Mouse (Mus musculus) liver, adult (tissue): Measurements from ENCODE around the gene Wdr44.
A peak's percentile ranks its signal among the peaks of the same experiment; 100 is the strongest.

Source experiments
- GATA4 ChIP-seq: IDR thresholded peaks from 2 replicates; pipeline ENCODE4 v1.6.1; 2014; ENCODE audit warnings: mild to moderate bottlenecking, low read length; ENCODE audit not compliant: insufficient replicate concordance

Gene Wdr44

GRCm38 (mm10) chrX:23692722-23693442 lies at the start of gene Wdr44:
Gene Wdr44, plus strand, starts transcription at chrX:23693051.
- TF ChIP-seq GATA4 = peak; percentile 44; the same call in 1 of the 2 replicates

GRCm38 (mm10) chrX:23648371-23648770 lies 44.5 kb upstream of the Wdr44 start:
- no peak for TF ChIP-seq GATA4

GRCm38 (mm10) chrX:23662216-23662615 lies 30.6 kb upstream of the Wdr44 start:
- no peak for TF ChIP-seq GATA4

DNA sequence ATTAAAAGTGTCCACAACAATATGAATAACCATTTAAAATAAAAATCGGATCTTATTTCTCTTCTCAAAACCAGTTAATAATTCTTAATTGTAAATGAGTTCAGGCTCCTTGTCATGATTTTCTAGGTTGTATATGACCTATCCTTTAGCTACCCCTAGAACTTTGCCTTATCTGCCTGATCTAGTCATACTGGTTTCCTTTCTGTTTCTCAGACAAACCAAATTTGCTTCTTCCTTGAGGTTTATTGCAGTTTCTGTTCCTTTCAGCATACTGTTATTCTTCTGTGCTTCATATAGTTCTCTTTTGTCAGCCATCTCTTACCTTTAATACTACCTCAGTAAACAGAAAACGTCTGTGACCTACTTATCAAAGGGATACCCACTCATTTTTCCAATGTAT lies 19.7 kb upstream of the Wdr44 start:
- no peak for TF ChIP-seq GATA4

GRCm38 (mm10) chrX:23675450-23675849 lies 17.4 kb upstream of the Wdr44 start:
- no peak for TF ChIP-seq GATA4

DNA sequence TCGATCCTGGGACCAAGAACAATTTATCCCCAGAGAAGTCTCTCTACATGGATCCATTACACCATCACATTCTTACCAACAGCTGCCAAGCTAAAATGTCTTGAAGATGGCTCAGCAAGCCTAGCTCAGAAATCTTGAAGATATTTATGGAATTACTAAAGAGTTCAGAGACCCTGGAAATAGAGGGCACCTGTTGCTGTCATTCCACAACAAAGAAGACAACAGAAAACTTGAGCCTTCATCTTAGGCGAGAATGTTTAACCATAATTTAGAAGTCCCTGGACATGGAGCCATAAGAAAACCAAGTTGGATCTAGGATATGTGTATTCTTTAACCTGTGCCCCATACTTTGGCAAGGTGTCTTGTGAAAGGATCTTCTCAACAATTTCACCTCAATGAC lies 16.3 kb upstream of the Wdr44 start:
- no peak for TF ChIP-seq GATA4

GRCm38 (mm10) chrX:23677511-23677910 lies 15.3 kb upstream of the Wdr44 start:
- no peak for TF ChIP-seq GATA4

DNA sequence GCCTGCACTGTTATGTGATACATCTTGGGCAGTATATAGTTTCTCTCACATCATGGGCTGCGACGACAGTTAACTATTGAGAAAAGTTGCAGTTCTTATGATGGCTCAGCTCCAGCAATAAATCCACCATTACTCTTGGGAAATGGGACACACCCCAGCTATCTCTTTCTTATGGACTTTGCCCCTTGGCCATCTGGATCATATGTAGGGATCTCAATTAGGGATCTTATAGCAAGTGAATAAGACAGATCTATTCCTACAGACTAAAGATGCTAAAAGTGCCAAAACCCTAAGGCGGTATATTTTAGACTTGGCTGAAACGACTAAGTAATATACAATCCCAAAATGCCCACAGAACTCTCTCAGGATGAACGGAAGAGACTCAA lies 522 bp upstream of the Wdr44 start:
- TF ChIP-seq GATA4 = no peak

- no peak for TF ChIP-seq GATA4
Observed at GRCm38 (mm10) chrX:23693443-23694400, 871 bp downstream of the Wdr44 start.

- no peak for TF ChIP-seq GATA4
Observed at GRCm38 (mm10) chrX:23694588-23694987, 1.7 kb downstream of the Wdr44 start.

DNA sequence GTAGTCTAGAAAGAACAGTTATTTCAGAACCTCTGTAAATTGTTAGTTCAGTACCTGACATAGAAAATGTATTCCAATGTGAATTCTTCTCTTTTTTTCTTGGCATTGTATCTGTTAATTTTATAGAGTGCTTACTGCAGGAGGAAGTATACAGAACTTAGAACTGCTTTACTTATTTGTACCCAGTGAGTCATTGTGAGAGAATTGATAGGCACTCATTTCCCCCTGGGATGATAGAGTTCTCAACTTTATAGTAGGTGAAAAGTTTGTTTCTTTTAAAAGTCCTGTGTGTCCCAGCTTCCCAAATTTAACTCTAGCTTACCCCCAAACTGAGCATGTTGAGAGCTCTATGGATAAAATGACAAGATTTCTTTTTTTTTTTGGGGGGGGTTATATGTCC lies 2.3 kb downstream of the Wdr44 start:
- no peak for TF ChIP-seq GATA4

DNA sequence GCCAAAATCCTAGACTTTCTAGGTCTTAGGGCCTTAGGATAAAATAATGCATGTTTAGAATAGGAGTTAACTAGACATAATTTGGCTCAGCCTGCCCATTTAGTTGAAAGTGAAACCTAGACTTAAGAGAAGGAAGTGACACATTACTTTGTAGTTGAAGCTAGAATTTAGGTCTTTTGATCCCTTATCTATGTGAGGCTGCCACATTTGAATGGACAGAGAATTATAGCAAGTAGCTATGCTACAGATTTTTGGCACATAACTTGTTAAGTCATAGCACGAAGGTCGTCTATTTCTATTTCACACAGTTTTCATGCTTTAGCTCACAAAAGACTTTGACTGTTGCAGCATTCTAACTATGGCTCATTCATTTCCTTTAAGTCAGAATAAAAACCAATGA lies 4.5 kb downstream of the Wdr44 start:
- TF ChIP-seq GATA4 = no peak

GRCm38 (mm10) chrX:23699023-23699422 lies 6.2 kb downstream of the Wdr44 start:
- no peak for TF ChIP-seq GATA4

DNA sequence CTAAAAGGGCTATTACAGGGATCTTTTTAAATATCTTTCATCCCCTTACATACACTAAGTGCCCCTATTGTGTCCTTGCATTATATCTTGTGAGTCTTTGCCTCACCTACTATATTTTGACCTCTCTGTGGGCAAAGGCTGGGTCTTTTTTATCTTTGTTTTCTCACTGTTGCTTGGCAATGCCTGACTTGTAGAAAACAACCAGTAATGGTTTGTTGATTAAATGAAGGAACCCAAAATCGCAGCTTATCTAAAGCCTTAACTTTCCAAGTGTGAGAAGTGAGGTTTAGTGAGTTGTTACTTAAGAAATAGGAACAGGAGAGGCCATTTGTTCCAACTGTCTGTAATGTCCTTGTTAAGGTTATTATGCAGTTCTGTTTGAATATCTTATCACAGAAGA lies 24.4 kb downstream of the Wdr44 start:
- TF ChIP-seq GATA4 = no peak

DNA sequence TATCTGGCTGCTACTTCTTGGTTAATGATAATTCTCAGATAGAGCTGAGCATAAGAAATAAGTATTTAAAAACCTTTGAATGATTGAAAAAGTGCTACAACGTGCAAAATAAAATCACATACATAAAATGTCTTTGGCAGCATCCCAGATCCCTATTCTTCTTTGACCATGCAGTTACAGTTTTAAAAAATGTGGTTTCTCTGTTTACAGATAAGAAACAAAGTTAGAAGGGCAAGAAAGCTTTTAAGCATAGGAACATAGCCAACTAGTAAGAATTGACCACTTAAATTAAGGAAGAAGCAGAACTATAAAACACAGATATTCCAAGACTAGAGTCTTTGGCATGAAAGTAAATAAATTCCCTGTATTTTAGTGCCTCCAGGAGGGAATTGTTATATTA lies 34.6 kb downstream of the Wdr44 start:
- no peak for TF ChIP-seq GATA4

DNA sequence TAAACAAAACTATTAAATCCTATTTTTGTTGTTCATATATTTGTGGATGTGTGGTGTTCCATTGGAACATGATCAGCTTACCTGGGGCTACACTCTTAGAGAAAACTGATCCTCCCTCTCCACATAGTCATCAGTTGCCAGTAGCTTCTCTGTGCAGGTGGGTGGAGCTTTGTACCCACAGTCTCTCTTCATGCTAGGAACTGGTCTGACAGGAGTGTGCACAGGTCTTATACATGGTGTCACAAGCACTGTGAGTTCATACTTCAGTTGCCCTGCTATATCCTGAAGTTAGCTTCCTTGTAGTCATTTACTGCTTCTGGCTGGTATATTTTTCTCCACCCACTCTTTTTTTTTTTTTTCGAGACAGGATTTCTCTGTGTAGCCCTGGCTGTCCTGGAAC lies 61.8 kb downstream of the Wdr44 start:
- TF ChIP-seq GATA4 = no peak
